In the genomic region with DNA sequence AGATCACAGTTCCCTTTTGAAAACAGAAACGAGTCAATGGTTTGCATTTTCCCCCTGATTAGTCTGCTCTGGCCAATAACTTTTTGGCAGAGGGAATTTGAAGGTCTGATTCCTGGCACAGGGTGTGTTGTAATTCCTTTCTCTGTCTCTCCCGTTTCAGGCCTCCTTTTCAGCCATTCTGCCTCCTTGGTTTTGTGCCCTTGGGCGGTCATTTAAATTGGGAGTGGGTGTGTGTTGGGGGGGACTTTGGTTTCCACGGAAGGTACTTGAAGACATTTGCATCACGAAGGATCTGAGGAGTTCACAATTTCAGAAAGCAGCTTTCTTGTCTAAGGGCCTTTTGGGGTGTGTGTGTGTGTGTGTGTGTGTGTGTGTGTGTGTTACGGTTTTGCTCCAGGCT, we compare ENCODE assay signal across 8 mouse cellular contexts. TPM values are rescaled to one million over a fixed set of nuclear protein-coding genes. Genes with fewer than 3 reads are reported as not detected.
DNase-seq lines count a peak whose midpoint lies in the region; ATAC-seq and TF ChIP-seq lines count a peak whose summit lies in the region.

No protein-coding gene starts in this region.

- no peak for TF ChIP-seq CTCF in heart, postnatal 0 days (IDR thresholded peaks at IDR 0.05; ENCODE audit: low read depth)
- no peak for TF ChIP-seq CTCF in brain, embryonic 14.5 days (IDR thresholded peaks at IDR 0.05; ENCODE audit: borderline replicate concordance, extremely low read depth, insufficient read depth, insufficient read length)
- TF ChIP-seq CTCF in cerebellum, adult 2 months (IDR thresholded peaks at IDR 0.05; ENCODE audit: borderline replicate concordance, insufficient read depth, low read depth, low read length): no peak

- H3K27me3 ChIP-seq in heart, postnatal 0 days (ENCODE audit: control insufficient read depth, insufficient read depth, low read length): peaks cover 32% of the 10 kb centered on the region
- no peaks in the 10 kb centered on the region for H3K27me3 ChIP-seq in hindbrain, embryonic 15.5 days
- H3K27me3 ChIP-seq in midbrain, embryonic 13.5 days: peaks cover 28% of the 10 kb centered on the region
- no peaks in the 10 kb centered on the region; the same call in 1 of the 2 replicates for H3K27me3 ChIP-seq in cerebellum, adult 2 months (ENCODE audit: control insufficient read depth, insufficient read depth, low read length)

- TF ChIP-seq POLR2A in brain, embryonic 14.5 days (IDR thresholded peaks at IDR 0.05; ENCODE audit: borderline replicate concordance, extremely low read depth, insufficient read depth, insufficient read length, poor library complexity, severe bottlenecking): no peak
- TF ChIP-seq POLR2A in cerebellum, adult 2 months (IDR thresholded peaks at IDR 0.05; ENCODE audit: borderline replicate concordance, insufficient read depth, low read length): no peak

- no peak for ATAC-seq in heart, postnatal 0 days (ENCODE audit: insufficient read depth, low read depth)
- no peak for ATAC-seq in hindbrain, embryonic 15.5 days (ENCODE audit: low FRiP score, low read depth)
- no peak for ATAC-seq in midbrain, embryonic 13.5 days
- ATAC-seq in granulocyte monocyte progenitor cell, adult 5-6 weeks (replicated peaks; ENCODE audit: poor library complexity, severe bottlenecking): no peak

- peak overlapping the region; percentile 100 for H3K4me2 ChIP-seq in heart, postnatal 0 days (ENCODE audit: low read depth, low read length)
- H3K4me2 ChIP-seq in hindbrain, embryonic 15.5 days: peak overlapping the region; percentile 88
- H3K4me2 ChIP-seq in midbrain, embryonic 13.5 days (replicated peaks): peak overlapping the region; percentile 96

- TF ChIP-seq EP300 in heart, postnatal 0 days (IDR thresholded peaks at IDR 0.05; ENCODE audit: low read depth): no peak

- 46% methylated on average over 6 of the region's 6 CpGs for WGBS in heart, postnatal 0 days
- WGBS in hindbrain, embryonic 15.5 days: 22% methylated on average over 6 of the region's 6 CpGs
- 27% methylated on average over 6 of the region's 6 CpGs for WGBS in midbrain, embryonic 13.5 days
- 34% methylated on average over 6 of the region's 6 CpGs for WGBS in cerebellum, adult 2 months

- peak overlapping the region; percentile 3; the same call in 1 of the 2 replicates for H3K4me3 ChIP-seq in heart, postnatal 0 days (ENCODE audit: low read depth, low read length)
- peak overlapping the region; percentile 70 for H3K4me3 ChIP-seq in hindbrain, embryonic 15.5 days
- H3K4me3 ChIP-seq in midbrain, embryonic 13.5 days (replicated peaks): peak overlapping the region; percentile 72
- no peak overlapping the region for H3K4me3 ChIP-seq in cerebellum, adult 2 months (replicated peaks; ENCODE audit: insufficient read depth, low read depth, low read length)

- no peak overlapping the region for H3K27ac ChIP-seq in heart, postnatal 0 days (ENCODE audit: low read depth)
- H3K27ac ChIP-seq in hindbrain, embryonic 15.5 days (replicated peaks): peak overlapping the region; percentile 84
- H3K27ac ChIP-seq in midbrain, embryonic 13.5 days: no peak overlapping the region
- H3K27ac ChIP-seq in cerebellum, adult 2 months (ENCODE audit: insufficient read depth, low read length): no peak overlapping the region; the same call in 1 of the 2 replicates

- H3K9me3 ChIP-seq in heart, postnatal 0 days (replicated peaks; ENCODE audit: control insufficient read depth, low read length): no peaks in the 10 kb centered on the region
- H3K9me3 ChIP-seq in hindbrain, embryonic 15.5 days: no peaks in the 10 kb centered on the region
- H3K9me3 ChIP-seq in midbrain, embryonic 13.5 days: no peaks in the 10 kb centered on the region

- peaks cover 7% of the 10 kb centered on the region; the same call in 1 of the 2 replicates for H3K4me1 ChIP-seq in heart, postnatal 0 days (ENCODE audit: control insufficient read depth, insufficient read depth)
- H3K4me1 ChIP-seq in hindbrain, embryonic 15.5 days (replicated peaks): peaks cover 30% of the 10 kb centered on the region
- H3K4me1 ChIP-seq in midbrain, embryonic 13.5 days (replicated peaks): peaks cover 31% of the 10 kb centered on the region
- no peaks in the 10 kb centered on the region; the same call in 1 of the 2 replicates for H3K4me1 ChIP-seq in cerebellum, adult 2 months (ENCODE audit: control insufficient read depth, insufficient read depth, low read length)

- H3K36me3 ChIP-seq in heart, postnatal 0 days (replicated peaks; ENCODE audit: control insufficient read depth, insufficient read depth, low read length): no peaks in the 10 kb centered on the region
- H3K36me3 ChIP-seq in hindbrain, embryonic 15.5 days: no peaks in the 10 kb centered on the region
- no peaks in the 10 kb centered on the region for H3K36me3 ChIP-seq in midbrain, embryonic 13.5 days

- no peak overlapping the region for H3K9ac ChIP-seq in heart, postnatal 0 days (replicated peaks; ENCODE audit: low read depth, low read length)
- H3K9ac ChIP-seq in hindbrain, embryonic 15.5 days: peak overlapping the region; percentile 72
- peak overlapping the region; percentile 85 for H3K9ac ChIP-seq in midbrain, embryonic 13.5 days (replicated peaks)

- no peak for DNase-seq in heart, postnatal 0 days (ENCODE audit: low spot score)
- DNase-seq in heart, adult 9 months (ENCODE audit: low spot score in 2 of 2): no peak
- DNase-seq in brain, embryonic 14.5 days (ENCODE audit: low read depth): peak; percentile 24
- DNase-seq in cerebellum, adult 2 months: no peak
- DNase-seq in adrenal gland, adult 8-10 months: no peak

RNA-seq across cellular contexts. Expression of a gene that starts 2.0 kb away (rescaled TPM):
- 6.7 and 14.9 TPM in 2 replicates for total RNA-seq in heart, postnatal 0 days (2014; rRNA removed; ENCODE audit: low replicate concordance)
- 4.9 and 5.0 TPM in 2 replicates for polyA plus RNA-seq in heart, postnatal 0 days (2015; fragmentation: Nextera tagmentation; extraction: Ambion mirVana)
- polyA plus RNA-seq in brain, embryonic 14.5 days (2012; rRNA removed): 38.5 and 55.8 TPM in 2 replicates
- polyA plus RNA-seq in hindbrain, embryonic 15.5 days (2015; fragmentation: Nextera tagmentation; extraction: Ambion mirVana): 52.3 and 56.1 TPM in 2 replicates
- polyA plus RNA-seq in midbrain, embryonic 13.5 days (2015; fragmentation: Nextera tagmentation; extraction: Ambion mirVana): 28.8 and 30.7 TPM in 2 replicates
- total RNA-seq in granulocyte monocyte progenitor cell, adult 5-6 weeks (2014; fragmentation: Nextera tagmentation): 140 and 178 TPM in 2 replicates
- 111 and 120 TPM in 2 replicates for total RNA-seq in granulocyte monocyte progenitor cell, adult 5-6 weeks (2017)
- 82.3 and 104 TPM in 2 replicates for polyA plus RNA-seq in cerebellum, adult 2 months (2012; rRNA removed)
- 1 to 10 TPM in 3 of 4 experiments, under 1 TPM in 1; 0.99 to 2.0 (median 1.5) TPM for total RNA-seq in adrenal gland, adult 8-10 months (2022)
